Mouse (Mus musculus): ENCODE results near the gene Ccdc187. TPM values are rescaled to one million over a fixed set of nuclear protein-coding genes. Genes with fewer than 3 reads are reported as not detected.
A peak's percentile ranks its signal among the peaks of the same experiment; 100 is the strongest.

Gene Ccdc187
- polyA plus RNA-seq, 1 experiment from 2014 or later = not detected

DNA sequence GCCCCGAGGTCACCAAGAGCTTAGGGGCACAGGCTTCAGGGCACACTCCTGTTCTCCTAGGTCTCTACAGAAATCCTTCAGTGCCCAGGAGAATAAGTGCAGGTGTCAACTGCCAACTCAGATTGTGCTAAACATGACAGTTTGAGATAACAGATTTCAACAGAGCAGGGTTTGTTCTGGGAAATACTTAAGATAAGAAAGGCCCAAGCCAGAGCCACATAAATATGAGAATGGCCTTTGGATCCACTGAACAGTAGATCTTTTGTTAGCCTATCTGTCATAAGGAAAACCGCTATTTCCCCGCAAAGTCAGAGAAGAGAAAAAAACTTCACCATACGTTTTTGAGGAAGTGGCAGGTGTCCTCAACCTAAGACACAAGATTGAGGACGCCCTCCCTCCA, 60.1 kb downstream of the Ccdc187 start:
- H3K27ac ChIP-seq (ENCODE audit: low read depth, low read length) = no peak overlapping the region
- ATAC-seq (replicated peaks; ENCODE audit: low FRiP score) = no peak
- H3K4me3 ChIP-seq (ENCODE audit: low read depth, low read length) = no peak overlapping the region

DNA sequence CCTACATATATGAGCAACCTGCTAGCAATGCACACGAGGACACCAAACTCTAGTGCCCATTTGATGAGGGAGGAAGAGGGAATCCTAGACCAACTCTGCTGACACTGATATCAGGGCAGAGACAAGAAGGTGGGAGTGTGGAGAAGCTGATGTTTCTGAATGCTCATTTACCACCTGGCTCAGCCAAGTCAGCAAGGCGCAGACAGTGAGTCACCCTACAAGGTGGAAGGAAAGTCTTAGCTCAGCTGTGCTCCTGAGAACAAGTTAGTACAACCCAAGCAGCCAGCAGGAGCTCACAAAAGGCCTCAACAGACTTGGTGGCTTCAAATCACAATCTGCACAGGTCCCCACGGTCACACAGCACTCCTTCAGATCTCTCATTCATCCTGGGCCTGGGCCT, 63.0 kb downstream of the Ccdc187 start:
- WGBS = 76% methylated on average over 3 of the region's 3 CpGs

More for the DNA sequence above, 60.1 kb downstream of the Ccdc187 start:
- H3K4me2 ChIP-seq = no peak overlapping the region
- 59% methylated on average over 5 of the region's 5 CpGs for WGBS
- H3K4me1 ChIP-seq (replicated peaks; ENCODE audit: control insufficient read depth, insufficient read depth, low read length) = peaks cover 27% of the 10 kb centered on the region
- H3K9ac ChIP-seq (ENCODE audit: low read depth, low read length) = no peak overlapping the region
- H3K27me3 ChIP-seq (replicated peaks; ENCODE audit: control insufficient read depth, insufficient read depth, low read length) = no peaks in the 10 kb centered on the region
- no peaks in the 10 kb centered on the region for H3K36me3 ChIP-seq (ENCODE audit: control insufficient read depth, insufficient read depth, low read length)
- no peak for DNase-seq (ENCODE audit: low spot score)
- H3K9me3 ChIP-seq (ENCODE audit: control insufficient read depth, low read length) = no peaks in the 10 kb centered on the region

DNA sequence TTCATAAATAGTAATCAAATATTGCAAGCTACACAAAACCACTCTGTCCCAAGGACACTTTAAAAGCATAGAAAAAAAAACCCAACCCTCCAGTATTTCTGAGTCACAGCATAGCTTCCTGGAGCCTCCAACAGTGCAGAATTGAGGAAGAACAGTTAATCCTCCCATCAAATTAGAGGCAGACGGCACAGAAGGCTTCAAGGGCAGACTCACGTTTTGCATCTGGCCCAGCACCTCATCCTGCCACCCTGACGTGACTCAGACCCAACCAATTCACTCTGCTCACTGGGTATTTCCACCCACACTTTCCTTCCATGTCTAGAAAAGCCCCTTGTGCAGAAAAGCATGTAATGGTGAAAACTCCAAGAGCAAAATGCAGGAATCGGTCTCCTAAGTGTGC, 64.1 kb downstream of the Ccdc187 start:
- no peaks in the 10 kb centered on the region for H3K9me3 ChIP-seq (ENCODE audit: control insufficient read depth, low read length)
- no peak overlapping the region for H3K27ac ChIP-seq (ENCODE audit: low read depth, low read length)
- 59% methylated on average over 4 of the region's 4 CpGs for WGBS
- no peaks in the 10 kb centered on the region; the same call in 1 of the 2 replicates for H3K36me3 ChIP-seq (ENCODE audit: control insufficient read depth, insufficient read depth, low read length)
- no peak overlapping the region for H3K4me2 ChIP-seq
- DNase-seq (ENCODE audit: low spot score) (no peak), ATAC-seq (replicated peaks; ENCODE audit: low FRiP score) (no peak)
- no peak overlapping the region for H3K9ac ChIP-seq (ENCODE audit: low read depth, low read length)
- H3K27me3 ChIP-seq (replicated peaks; ENCODE audit: control insufficient read depth, insufficient read depth, low read length) = no peaks in the 10 kb centered on the region
- H3K4me1 ChIP-seq (replicated peaks; ENCODE audit: control insufficient read depth, insufficient read depth, low read length) = peaks cover 14% of the 10 kb centered on the region
- H3K4me3 ChIP-seq (ENCODE audit: low read depth, low read length) = no peak overlapping the region

More for the DNA sequence above, 63.0 kb downstream of the Ccdc187 start:
- peaks cover 25% of the 10 kb centered on the region for H3K4me1 ChIP-seq (replicated peaks; ENCODE audit: control insufficient read depth, insufficient read depth, low read length)
- no peaks in the 10 kb centered on the region for H3K9me3 ChIP-seq (ENCODE audit: control insufficient read depth, low read length)
- no peaks in the 10 kb centered on the region for H3K27me3 ChIP-seq (replicated peaks; ENCODE audit: control insufficient read depth, insufficient read depth, low read length)
- H3K9ac ChIP-seq (ENCODE audit: low read depth, low read length) = no peak overlapping the region
- no peak overlapping the region for H3K27ac ChIP-seq (ENCODE audit: low read depth, low read length)
- no peak overlapping the region for H3K4me3 ChIP-seq (ENCODE audit: low read depth, low read length)
- H3K36me3 ChIP-seq (ENCODE audit: control insufficient read depth, insufficient read depth, low read length) = no peaks in the 10 kb centered on the region; the same call in 1 of the 2 replicates
- ATAC-seq (replicated peaks; ENCODE audit: low FRiP score) = no peak
- DNase-seq (ENCODE audit: low spot score) = no peak
- no peak overlapping the region for H3K4me2 ChIP-seq

DNA sequence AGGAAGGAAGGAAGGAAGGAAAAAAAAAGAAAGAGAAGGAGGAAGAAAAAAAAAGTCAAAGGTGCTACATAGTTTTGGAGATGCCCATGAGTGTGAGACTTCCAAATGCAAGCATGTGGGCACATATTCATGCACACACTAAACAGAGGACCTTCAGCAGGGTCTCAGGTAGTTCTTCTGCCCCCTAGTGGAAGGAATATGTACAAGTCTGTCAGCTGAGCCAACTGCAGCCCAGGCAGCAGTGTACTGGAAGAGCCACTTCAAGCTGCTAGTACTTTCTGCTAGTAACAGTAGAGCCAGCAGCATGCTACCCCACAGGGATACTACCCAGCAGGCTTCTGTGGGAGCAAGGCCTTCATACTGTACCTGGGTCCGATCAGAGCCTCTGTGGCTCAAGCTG, 66.6 kb downstream of the Ccdc187 start:
- ATAC-seq (replicated peaks; ENCODE audit: low FRiP score) (no peak), DNase-seq (ENCODE audit: low spot score) (no peak)
- Histone ChIP-seq H3K9ac (ENCODE audit: low read depth, low read length) (no peak overlapping the region), H3K9me3 (ENCODE audit: control insufficient read depth, low read length) (no peaks in the 10 kb centered on the region), H3K4me2 (no peak overlapping the region), H3K27ac (ENCODE audit: low read depth, low read length) (no peak overlapping the region), H3K4me3 (ENCODE audit: low read depth, low read length) (no peak overlapping the region), H3K27me3 (replicated peaks; ENCODE audit: control insufficient read depth, insufficient read depth, low read length) (no peaks in the 10 kb centered on the region), H3K36me3 (ENCODE audit: control insufficient read depth, insufficient read depth, low read length) (peaks cover 6% of the 10 kb centered on the region; the same call in 1 of the 2 replicates), H3K4me1 (replicated peaks; ENCODE audit: control insufficient read depth, insufficient read depth, low read length) (no peaks in the 10 kb centered on the region)
- 57% methylated on average over 1 of the region's 1 CpGs for WGBS

DNA sequence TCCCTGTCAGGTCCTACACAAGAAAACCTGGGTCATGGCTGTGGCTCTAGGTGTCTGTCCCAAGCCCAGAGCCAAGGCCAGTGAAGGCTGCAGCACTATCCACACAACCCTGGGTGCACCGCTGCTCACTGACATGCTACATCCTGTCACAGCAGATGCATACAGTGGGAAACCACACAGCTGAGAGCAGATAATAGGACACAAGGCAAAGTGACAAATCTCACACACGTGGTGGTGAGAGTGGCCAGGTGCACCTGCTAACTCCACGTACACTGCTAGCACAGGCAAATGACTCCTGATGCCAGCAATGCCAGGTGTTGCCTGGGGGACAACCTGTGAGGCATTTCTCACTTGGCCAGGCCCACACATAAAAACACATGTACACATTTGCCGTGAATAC, 69.1 kb downstream of the Ccdc187 start:
- no peaks in the 10 kb centered on the region for H3K4me1 ChIP-seq (replicated peaks; ENCODE audit: control insufficient read depth, insufficient read depth, low read length)
- H3K27me3 ChIP-seq (replicated peaks; ENCODE audit: control insufficient read depth, insufficient read depth, low read length) = no peaks in the 10 kb centered on the region
- H3K9me3 ChIP-seq (ENCODE audit: control insufficient read depth, low read length) = no peaks in the 10 kb centered on the region
- DNase-seq (ENCODE audit: low spot score) (no peak), ATAC-seq (replicated peaks; ENCODE audit: low FRiP score) (no peak)
- H3K36me3 ChIP-seq (ENCODE audit: control insufficient read depth, insufficient read depth, low read length) = peaks cover 6% of the 10 kb centered on the region; the same call in 1 of the 2 replicates
- 87% methylated on average over 4 of the region's 4 CpGs for WGBS
- H3K4me2 ChIP-seq = no peak overlapping the region
- H3K27ac ChIP-seq (ENCODE audit: low read depth, low read length) = no peak overlapping the region
- H3K4me3 ChIP-seq (ENCODE audit: low read depth, low read length) = no peak overlapping the region
- no peak overlapping the region for H3K9ac ChIP-seq (ENCODE audit: low read depth, low read length)

DNA sequence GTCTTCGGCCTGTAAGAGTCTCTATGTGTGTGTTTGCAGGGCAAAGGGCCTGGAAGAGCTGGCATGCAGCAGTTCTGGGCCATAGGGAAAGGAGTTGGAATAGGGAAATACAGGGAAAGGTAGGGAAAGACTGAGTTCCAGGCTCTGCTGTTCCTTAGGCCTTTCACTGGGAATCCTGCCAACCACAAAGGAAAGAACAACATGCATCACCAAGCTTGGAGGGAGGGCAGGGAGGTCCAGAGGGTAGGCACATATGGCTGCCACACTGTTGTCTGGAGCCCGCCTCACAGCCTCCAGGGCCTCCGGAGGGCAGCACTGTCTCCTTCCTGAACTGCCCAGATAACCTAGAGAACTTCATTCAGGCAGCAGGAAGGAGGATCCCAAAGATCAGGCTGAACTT, 70.4 kb downstream of the Ccdc187 start:
- WGBS = 78% methylated on average over 3 of the region's 3 CpGs
- H3K4me2 ChIP-seq = no peak overlapping the region
- no peak overlapping the region for H3K4me3 ChIP-seq (ENCODE audit: low read depth, low read length)
- H3K4me1 ChIP-seq (replicated peaks; ENCODE audit: control insufficient read depth, insufficient read depth, low read length) = no peaks in the 10 kb centered on the region
- no peak for DNase-seq (ENCODE audit: low spot score)
- no peaks in the 10 kb centered on the region for H3K9me3 ChIP-seq (ENCODE audit: control insufficient read depth, low read length)
- H3K27ac ChIP-seq (ENCODE audit: low read depth, low read length) = no peak overlapping the region
- H3K36me3 ChIP-seq (ENCODE audit: control insufficient read depth, insufficient read depth, low read length) = peaks cover 6% of the 10 kb centered on the region; the same call in 1 of the 2 replicates
- ATAC-seq (replicated peaks; ENCODE audit: low FRiP score) = no peak
- H3K9ac ChIP-seq (ENCODE audit: low read depth, low read length) = no peak overlapping the region
- no peaks in the 10 kb centered on the region for H3K27me3 ChIP-seq (replicated peaks; ENCODE audit: control insufficient read depth, insufficient read depth, low read length)

DNA sequence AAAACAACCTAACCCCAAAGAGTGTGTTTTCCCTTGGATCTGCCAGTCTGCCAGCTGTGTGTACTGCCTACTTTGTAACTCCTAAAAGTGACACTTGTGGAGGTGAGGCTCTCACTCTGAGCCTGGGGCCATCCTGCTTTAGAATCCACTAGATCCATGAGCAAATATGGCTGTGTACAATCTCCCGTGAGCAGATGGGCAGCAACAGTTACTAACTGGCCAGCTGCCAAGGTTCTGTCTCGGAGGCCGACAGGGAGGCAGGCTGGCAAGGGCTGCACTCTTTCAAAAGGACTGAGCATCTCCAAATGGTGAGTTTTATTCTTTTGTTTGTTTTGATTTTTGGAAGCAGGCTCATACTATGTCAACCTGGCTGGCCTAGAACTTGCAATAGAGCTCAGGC, 79.8 kb downstream of the Ccdc187 start:
- Histone ChIP-seq H3K4me2 (no peak overlapping the region), H3K36me3 (ENCODE audit: control insufficient read depth, insufficient read depth, low read length) (peaks cover 23% of the 10 kb centered on the region), H3K4me3 (ENCODE audit: low read depth, low read length) (no peak overlapping the region), H3K9me3 (ENCODE audit: control insufficient read depth, low read length) (no peaks in the 10 kb centered on the region), H3K4me1 (replicated peaks; ENCODE audit: control insufficient read depth, insufficient read depth, low read length) (no peaks in the 10 kb centered on the region), H3K9ac (ENCODE audit: low read depth, low read length) (no peak overlapping the region), H3K27ac (ENCODE audit: low read depth, low read length) (no peak overlapping the region), H3K27me3 (replicated peaks; ENCODE audit: control insufficient read depth, insufficient read depth, low read length) (no peaks in the 10 kb centered on the region)
- WGBS = 69% methylated on average over 3 of the region's 3 CpGs
- DNase-seq (ENCODE audit: low spot score) = no peak
- no peak for ATAC-seq (replicated peaks; ENCODE audit: low FRiP score)

DNA sequence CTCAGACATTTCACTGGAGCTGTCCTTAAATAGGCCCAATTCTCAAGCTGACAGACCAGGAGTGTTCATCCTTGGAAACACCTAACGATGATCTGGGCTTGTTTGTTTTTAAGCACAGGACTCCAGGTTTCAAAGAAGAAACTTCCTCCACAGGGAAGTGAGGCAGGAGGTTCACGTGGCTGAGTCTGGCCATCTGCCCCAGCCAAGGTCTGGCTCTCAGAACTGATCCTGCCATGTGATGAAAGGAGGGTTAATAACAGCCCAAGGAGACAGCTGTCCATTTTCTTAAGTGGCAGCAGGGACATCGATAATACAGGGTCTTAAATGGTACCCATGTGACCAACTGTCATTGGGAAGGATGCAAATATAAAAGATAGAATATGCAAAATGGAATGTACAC, 84.8 kb downstream of the Ccdc187 start:
- H3K4me1 ChIP-seq (replicated peaks; ENCODE audit: control insufficient read depth, insufficient read depth, low read length) = no peaks in the 10 kb centered on the region; the same call in 1 of the 2 replicates
- no peak overlapping the region for H3K4me2 ChIP-seq
- H3K4me3 ChIP-seq (ENCODE audit: low read depth, low read length) = no peak overlapping the region
- H3K9ac ChIP-seq (ENCODE audit: low read depth, low read length) = no peak overlapping the region
- no peak overlapping the region for H3K27ac ChIP-seq (ENCODE audit: low read depth, low read length)
- peaks cover 17% of the 10 kb centered on the region for H3K36me3 ChIP-seq (ENCODE audit: control insufficient read depth, insufficient read depth, low read length)
- ATAC-seq (replicated peaks; ENCODE audit: low FRiP score) (no peak), DNase-seq (ENCODE audit: low spot score) (no peak)
- 80% methylated on average over 3 of the region's 3 CpGs for WGBS
- no peaks in the 10 kb centered on the region for H3K9me3 ChIP-seq (ENCODE audit: control insufficient read depth, low read length)
- peaks cover 35% of the 10 kb centered on the region for H3K27me3 ChIP-seq (replicated peaks; ENCODE audit: control insufficient read depth, insufficient read depth, low read length)

DNA sequence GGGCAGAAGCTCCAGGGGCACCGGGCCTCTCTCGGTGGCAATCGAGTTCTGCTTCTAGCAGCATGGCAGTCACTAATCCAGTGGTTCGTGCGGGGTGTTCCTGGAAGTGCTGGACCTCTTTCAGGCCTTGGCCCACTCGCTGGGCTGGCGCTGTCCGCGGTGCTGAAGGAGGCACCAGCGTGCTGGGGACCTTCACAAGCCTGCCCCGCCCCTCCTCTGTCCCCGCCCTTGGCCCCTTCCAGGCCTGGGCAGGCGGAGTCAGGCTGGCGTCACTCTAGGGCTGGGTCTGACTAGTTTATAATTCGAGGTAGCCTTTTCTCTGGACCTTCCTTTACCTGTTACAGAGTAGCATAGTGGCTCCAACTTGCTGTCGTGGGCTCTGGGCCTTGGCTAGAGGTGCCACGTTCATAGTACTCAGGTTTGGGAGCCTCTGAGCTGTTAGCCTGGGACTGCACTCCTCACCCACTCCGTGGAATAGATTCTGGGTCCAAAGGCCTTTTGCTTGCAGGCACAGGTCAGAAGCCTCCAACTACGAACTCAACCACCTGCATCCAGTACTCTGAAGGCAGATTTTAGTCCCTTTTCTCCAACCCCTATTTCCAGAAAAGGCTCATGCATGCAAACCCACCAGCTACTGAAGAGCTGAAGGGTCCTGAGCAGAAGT, 86.1 kb downstream of the Ccdc187 start, which contains the start of gene Lhx3:
Lhx3 (minus strand) TSS at position 164 of the 664 bp plus-strand sequence.
- peak; percentile 88 for ATAC-seq (replicated peaks; ENCODE audit: low FRiP score)
- H3K9me3 ChIP-seq (ENCODE audit: control insufficient read depth, low read length) = no peaks in the 10 kb centered on the region
- peaks cover 17% of the 10 kb centered on the region for H3K36me3 ChIP-seq (ENCODE audit: control insufficient read depth, insufficient read depth, low read length)
- H3K9ac ChIP-seq (ENCODE audit: low read depth, low read length) = no peak within 1 kb of the TSS
- H3K27ac ChIP-seq (ENCODE audit: low read depth, low read length) = no peak within 1 kb of the TSS
- no peak within 1 kb of the TSS for H3K4me2 ChIP-seq
- peak; percentile 94 for DNase-seq (ENCODE audit: low spot score)
- peaks cover 48% of the 10 kb centered on the region for H3K27me3 ChIP-seq (replicated peaks; ENCODE audit: control insufficient read depth, insufficient read depth, low read length)
- 6% methylated on average over 19 of the region's 19 CpGs for WGBS
- no peaks in the 10 kb centered on the region; the same call in 1 of the 2 replicates for H3K4me1 ChIP-seq (replicated peaks; ENCODE audit: control insufficient read depth, insufficient read depth, low read length)
- H3K4me3 ChIP-seq (ENCODE audit: low read depth, low read length) = no peak within 1 kb of the TSS

Data from liver, embryonic 11.5 days (tissue).